Mouse (Mus musculus) cerebellum, postnatal 25 days (tissue): Measurements from ENCODE around the gene Psors1c2.
"Not testable (repeated sequence)": the region's sequence is repeated elsewhere in the genome, so short reads cannot be mapped to it uniquely, and the experiment has no call there.

Source experiments
- DNase-seq, 2 experiments: peaks; one replicate each; pipeline ENCODE4 v3.0.0; 2021; ENCODE audit warnings: mixed read lengths in 2 of 2

Psors1c2 gene

GRCm38 (mm10) chr17:35532901-35533300, at the start of gene Psors1c2:
Psors1c2 (plus strand) TSS chr17:35533201.
- no peak for DNase-seq

GRCm38 (mm10) chr17:35484066-35484465, 48.9 kb upstream of the Psors1c2 start:
- peak; percentile 59 to 76 for DNase-seq

GRCm38 (mm10) chr17:35485702-35486101, 47.3 kb upstream of the Psors1c2 start:
- DNase-seq = no peak

GRCm38 (mm10) chr17:35486726-35487125, 46.3 kb upstream of the Psors1c2 start:
- DNase-seq = no peak

GRCm38 (mm10) chr17:35488041-35488440, 45.0 kb upstream of the Psors1c2 start:
- no peak for DNase-seq

GRCm38 (mm10) chr17:35490320-35490719, 42.7 kb upstream of the Psors1c2 start:
- no peak for DNase-seq

- no peak for DNase-seq
Observed at GRCm38 (mm10) chr17:35497124-35497523, 35.9 kb upstream of the Psors1c2 start.

- DNase-seq = no peak
Observed at GRCm38 (mm10) chr17:35502226-35502625, 30.8 kb upstream of the Psors1c2 start.

- no peak for DNase-seq
Observed at GRCm38 (mm10) chr17:35502762-35503161, 30.2 kb upstream of the Psors1c2 start.

GRCm38 (mm10) chr17:35503849-35504248, 29.2 kb upstream of the Psors1c2 start:
- DNase-seq = no peak

GRCm38 (mm10) chr17:35504628-35505481, 28.1 kb upstream of the Psors1c2 start:
- DNase-seq = no peak

GRCm38 (mm10) chr17:35505776-35506175, 27.2 kb upstream of the Psors1c2 start, which contains the start of gene Pou5f1:
Pou5f1 (plus strand) TSS chr17:35506018.
- DNase-seq = no peak

GRCm38 (mm10) chr17:35506881-35507280, 26.1 kb upstream of the Psors1c2 start:
- no peak for DNase-seq

- no peak for DNase-seq
Observed at GRCm38 (mm10) chr17:35507556-35508260, 25.3 kb upstream of the Psors1c2 start.

GRCm38 (mm10) chr17:35508279-35508678, 24.7 kb upstream of the Psors1c2 start:
- DNase-seq = not testable (repeated sequence)

- no peak for DNase-seq
Observed at GRCm38 (mm10) chr17:35509284-35509683, 23.7 kb upstream of the Psors1c2 start.

GRCm38 (mm10) chr17:35512916-35513626, 19.9 kb upstream of the Psors1c2 start:
- DNase-seq = peak in 1 of 2 experiments; percentile 36

- peak; percentile 69 to 82 for DNase-seq
Observed at GRCm38 (mm10) chr17:35513886-35514285, 19.1 kb upstream of the Psors1c2 start.

- DNase-seq = no peak
Observed at GRCm38 (mm10) chr17:35514756-35515155, 18.2 kb upstream of the Psors1c2 start.

- DNase-seq = peak in 1 of 2 experiments; percentile 39
Observed at GRCm38 (mm10) chr17:35515911-35516640, 16.9 kb upstream of the Psors1c2 start.

- DNase-seq = peak; percentile 95 to 99
Observed at GRCm38 (mm10) chr17:35516652-35517500, 16.1 kb upstream of the Psors1c2 start, which contains the start of the genes Tcf19 and Cchcr1. Tcf19 (minus strand) TSS chr17:35516824. Cchcr1 (plus strand) TSS chr17:35517100.
